Comparison of ENCODE assay signal across 25 mouse cellular contexts in genomic region chr9:60236155-60236554, GRCm38 (mm10).
A peak's percentile ranks its signal among the peaks of the same experiment; 100 is the strongest.
DNase-seq lines count a peak whose midpoint lies in the region; ATAC-seq lines count a peak whose summit lies in the region.
"Had no signal": no experiment of that assay in that cellular context is flagged by ENCODE, and none has a peak within 500 bp of the region (broad histone marks: within the 10 kb centered on the region; RNA-seq: fewer than 3 reads in every experiment).

No protein-coding gene starts in this region.

- peaks cover 8% of the 10 kb centered on the region for H3K4me1 ChIP-seq in forebrain, embryonic 11.5 days (replicated peaks; ENCODE audit: control insufficient read depth, insufficient read depth, low read length)
- H3K4me1 ChIP-seq in forebrain, embryonic 13.5 days: peaks cover 10% of the 10 kb centered on the region; the same call in 1 of the 2 replicates
- peaks cover 47% of the 10 kb centered on the region for H3K4me1 ChIP-seq in embryonic facial prominence, embryonic 15.5 days

- no peaks in the 10 kb centered on the region for H3K36me3 ChIP-seq in forebrain, embryonic 11.5 days (ENCODE audit: control insufficient read depth, insufficient read depth, low read length)
- H3K36me3 ChIP-seq in forebrain, embryonic 13.5 days (ENCODE audit: poor library complexity, severe bottlenecking): no peaks in the 10 kb centered on the region
- H3K36me3 ChIP-seq in embryonic facial prominence, embryonic 15.5 days: no peaks in the 10 kb centered on the region
- H3K36me3 ChIP-seq: heart, embryonic 13.5 days had no signal

- no peak overlapping the region for H3K4me3 ChIP-seq in forebrain, embryonic 11.5 days (ENCODE audit: low read depth, low read length)
- H3K4me3 ChIP-seq in forebrain, embryonic 13.5 days: no peak overlapping the region
- no peak overlapping the region for H3K4me3 ChIP-seq in embryonic facial prominence, embryonic 15.5 days (replicated peaks)
- H3K4me3 ChIP-seq: erythroblast, embryonic 14.5 days; gastrocnemius, adult 2 months; heart, embryonic 13.5 days had no signal

- ATAC-seq in forebrain, embryonic 11.5 days (replicated peaks; ENCODE audit: low FRiP score): no peak
- no peak for ATAC-seq in forebrain, embryonic 13.5 days
- peak; percentile 46; the same call in 1 of the 2 replicates for ATAC-seq in embryonic facial prominence, embryonic 15.5 days (ENCODE audit: insufficient number of reproducible peaks, low FRiP score, low TSS enrichment, low read depth)
- ATAC-seq: activated CD4-positive, CD25-positive, alpha-beta regulatory T cell, adult 4 months; forebrain, embryonic 14.5 days; forebrain, postnatal 0 days; hindbrain, postnatal 0 days had no signal

- WGBS in forebrain, embryonic 11.5 days: 73% methylated on average over 9 of the region's 9 CpGs
- 73% methylated on average over 9 of the region's 9 CpGs for WGBS in forebrain, embryonic 13.5 days
- WGBS in embryonic facial prominence, embryonic 15.5 days: 48% methylated on average over 9 of the region's 9 CpGs

- H3K27me3 ChIP-seq in forebrain, embryonic 11.5 days (ENCODE audit: control insufficient read depth, insufficient read depth, low read length): no peaks in the 10 kb centered on the region
- H3K27me3 ChIP-seq in forebrain, embryonic 13.5 days: no peaks in the 10 kb centered on the region
- H3K27me3 ChIP-seq in embryonic facial prominence, embryonic 15.5 days: no peaks in the 10 kb centered on the region
- H3K27me3 ChIP-seq: heart, embryonic 13.5 days had no signal

- DNase-seq in forebrain, embryonic 11.5 days (ENCODE audit: low spot score): peak; percentile 45
- DNase-seq in kidney, postnatal 10 days: peak; percentile 26
- no peak for DNase-seq in kidney, postnatal 25 days
- DNase-seq in layer of hippocampus, adult 11-12 months (ENCODE audit: low spot score): no peak
- DNase-seq in thymus, postnatal 10 days (ENCODE audit: low spot score in 2 of 2): no peak
- DNase-seq: adrenal gland, adult 8-10 months; adrenal gland, postnatal 25 days; cerebellum, adult 11-12 months; cerebellum, adult 8-10 months; cerebellum, postnatal 10 days; cerebellum, postnatal 36 days; embryo, embryonic 11 days; forebrain, postnatal 0 days; gastrocnemius, adult 2 months; gastrocnemius, postnatal 14 days; heart, adult 18-20 months; heart, postnatal 4 days had no signal

- H3K27ac ChIP-seq in forebrain, embryonic 11.5 days (ENCODE audit: low read depth, low read length): no peak overlapping the region
- no peak overlapping the region for H3K27ac ChIP-seq in forebrain, embryonic 13.5 days
- H3K27ac ChIP-seq in embryonic facial prominence, embryonic 15.5 days (replicated peaks): peak overlapping the region; percentile 48
- H3K27ac ChIP-seq: gastrocnemius, adult 2 months; heart, embryonic 13.5 days; hindbrain, embryonic 14.5 days; hindbrain, postnatal 0 days had no signal

- no peak overlapping the region for H3K9ac ChIP-seq in forebrain, embryonic 11.5 days (ENCODE audit: low read length)
- H3K9ac ChIP-seq in forebrain, embryonic 13.5 days: no peak overlapping the region
- H3K9ac ChIP-seq in embryonic facial prominence, embryonic 15.5 days: no peak overlapping the region
- H3K9ac ChIP-seq: forebrain, postnatal 0 days; heart, embryonic 13.5 days; hindbrain, embryonic 14.5 days had no signal

- H3K4me2 ChIP-seq in forebrain, embryonic 11.5 days (ENCODE audit: low read depth, low read length, severe bottlenecking): no peak overlapping the region
- H3K4me2 ChIP-seq in forebrain, embryonic 13.5 days: no peak overlapping the region
- H3K4me2 ChIP-seq in embryonic facial prominence, embryonic 15.5 days (replicated peaks): no peak overlapping the region
- H3K4me2 ChIP-seq: heart, embryonic 13.5 days; hindbrain, embryonic 14.5 days had no signal

- H3K9me3 ChIP-seq in forebrain, embryonic 11.5 days (ENCODE audit: control insufficient read depth, low read length): no peaks in the 10 kb centered on the region
- no peaks in the 10 kb centered on the region for H3K9me3 ChIP-seq in forebrain, embryonic 13.5 days (replicated peaks)
- no peaks in the 10 kb centered on the region for H3K9me3 ChIP-seq in embryonic facial prominence, embryonic 15.5 days (replicated peaks)
- H3K9me3 ChIP-seq: heart, embryonic 13.5 days had no signal

Comparison
In these comparisons a context has a peak if more than half of its experiments do, and no peak if none do; other contexts are left out.
1. DNase-seq: peak in forebrain, embryonic 11.5 days (single experiment) and kidney, postnatal 10 days (single experiment); none in kidney, postnatal 25 days (0 of 2), layer of hippocampus, adult 11-12 months (single experiment) and thymus, postnatal 10 days (0 of 2).